Mouse (Mus musculus): ENCODE measurements around the gene Toe1. TPM values are rescaled to one million over a fixed set of nuclear protein-coding genes. Genes with fewer than 3 reads are reported as not detected.
"Not testable (repeated sequence)": the region's sequence is repeated elsewhere in the genome, so short reads cannot be mapped to it uniquely, and the experiment has no call there.

The Toe1 gene
- 1 to 10 TPM; 8.2 to 8.9 TPM for total RNA-seq (2021)

GRCm38 (mm10) chr4:116807197-116808129 is at the start of gene Toe1, which contains the start of gene Mutyh:
Gene Toe1, minus strand, starts transcription at chr4:116807640.
Gene Mutyh, plus strand, starts transcription at chr4:116807723.
- intact Hi-C loops (cut with DNase I) = no loop called here
- peak; percentile 88 to 90 for DNase-seq

GRCm38 (mm10) chr4:116857203-116857602 is 49.8 kb upstream of the Toe1 start:
- DNase-seq = no peak
- intact Hi-C loops (cut with DNase I) = no loop called here

- intact Hi-C loops (cut with DNase I) = no loop called here
- DNase-seq = no peak
These were observed 46.8 kb upstream of the Toe1 start for GRCm38 (mm10) chr4:116854286-116854685.

GRCm38 (mm10) chr4:116849901-116850300 is 42.5 kb upstream of the Toe1 start:
- DNase-seq = no peak
- intact Hi-C loops (cut with DNase I) = no loop called here

- DNase-seq = no peak
- intact Hi-C loops (cut with DNase I) = no loop called here
These were observed 36.9 kb upstream of the Toe1 start for GRCm38 (mm10) chr4:116844324-116844723.

- no peak for DNase-seq
These were observed 33.4 kb upstream of the Toe1 start for GRCm38 (mm10) chr4:116840841-116841240.

GRCm38 (mm10) chr4:116840096-116840495 is 32.7 kb upstream of the Toe1 start:
- DNase-seq; intact Hi-C loops (cut with DNase I): not testable (repeated sequence)

More at GRCm38 (mm10) chr4:116840841-116841240, 33.4 kb upstream of the Toe1 start:
- intact Hi-C loops (cut with DNase I) = no loop called here

- intact Hi-C loops (cut with DNase I) = no loop called here
- DNase-seq = no peak
These were observed 31.6 kb upstream of the Toe1 start for GRCm38 (mm10) chr4:116838999-116839398.

GRCm38 (mm10) chr4:116830070-116830368 is 22.6 kb upstream of the Toe1 start:
- DNase-seq = no peak
- intact Hi-C loops (cut with DNase I) = no loop called here

GRCm38 (mm10) chr4:116829364-116830069 is 22.1 kb upstream of the Toe1 start:
- intact Hi-C loops (cut with DNase I) = loop anchor here (5.0 kb wide), 1 partner anchor 308 kb away; no protein-coding TSS in a partner anchor

GRCm38 (mm10) chr4:116827819-116828218 is 20.4 kb upstream of the Toe1 start:
- peak in 1 of 2 experiments; percentile 16 for DNase-seq

More at GRCm38 (mm10) chr4:116829364-116830069, 22.1 kb upstream of the Toe1 start:
- no peak for DNase-seq

GRCm38 (mm10) chr4:116824541-116825004 is 17.1 kb upstream of the Toe1 start:
- peak; percentile 66 to 77 for DNase-seq
- intact Hi-C loops (cut with DNase I) = loop anchor here (5.0 kb wide), 1 partner anchor 313 kb away; no protein-coding TSS in a partner anchor

More at GRCm38 (mm10) chr4:116827819-116828218, 20.4 kb upstream of the Toe1 start:
- intact Hi-C loops (cut with DNase I) = loop anchor here (1.0 to 5.0 kb wide), 2 partner anchors 163 to 309 kb away; no protein-coding TSS in a partner anchor

- DNase-seq = no peak
These were observed 14.2 kb upstream of the Toe1 start, which contains the start of gene Hpdl for GRCm38 (mm10) chr4:116821694-116822016. Gene Hpdl, minus strand, starts transcription at chr4:116821707.

GRCm38 (mm10) chr4:116820902-116821693 is 13.7 kb upstream of the Toe1 start:
- DNase-seq = peak; percentile 71 to 81
- intact Hi-C loops (cut with DNase I) = no loop called here

More at GRCm38 (mm10) chr4:116821694-116822016, 14.2 kb upstream of the Toe1 start, which contains the start of gene Hpdl:
- intact Hi-C loops (cut with DNase I) = no loop called here

- no peak for DNase-seq
- intact Hi-C loops (cut with DNase I) = no loop called here
These were observed 12.8 kb upstream of the Toe1 start for GRCm38 (mm10) chr4:116819968-116820901.

GRCm38 (mm10) chr4:116817486-116817885 is 10.0 kb upstream of the Toe1 start:
- DNase-seq = no peak
- intact Hi-C loops (cut with DNase I) = no loop called here

- intact Hi-C loops (cut with DNase I) = no loop called here
- no peak for DNase-seq
These were observed 7.8 kb upstream of the Toe1 start for GRCm38 (mm10) chr4:116815276-116815675.

GRCm38 (mm10) chr4:116811012-116811411 is 3.6 kb upstream of the Toe1 start:
- intact Hi-C loops (cut with DNase I) = no loop called here
- DNase-seq = no peak

- no peak for DNase-seq
- intact Hi-C loops (cut with DNase I) = no loop called here
These were observed 7.5 kb downstream of the Toe1 start for GRCm38 (mm10) chr4:116799901-116800300.
